Mouse (Mus musculus) hindbrain, embryonic 12.5 days (tissue): ENCODE data around the gene Tnn. TPM values are rescaled to one million over a fixed set of nuclear protein-coding genes. Genes with fewer than 3 reads are reported as not detected.

ENCODE experiments used
- ATAC-seq: fragments of 200-750 bp; cut with Nextera tagmentation; 2 replicates; pipeline ENCODE4 v1.8.0; 2017; ENCODE audit warnings: moderate TSS enrichment; ENCODE audit not compliant: low FRiP score
- H3K27ac ChIP-seq: fragments of 300-500 bp; sonication (generic); 2 replicates; pipeline ENCODE4 v1.5.1; 2016; ENCODE audit warnings: mild to moderate bottlenecking
- H3K27me3 ChIP-seq: fragments of 300-500 bp; sonication (generic); 2 replicates; pipeline ENCODE4 v1.6.1; 2016; ENCODE audit warnings: mild to moderate bottlenecking
- H3K36me3 ChIP-seq: fragments of 300-500 bp; sonication (generic); 2 replicates; pipeline ENCODE4 v1.6.1; 2016; ENCODE audit warnings: mild to moderate bottlenecking
- H3K4me1 ChIP-seq: fragments of 300-500 bp; sonication (generic); 2 replicates; pipeline ENCODE4 v1.6.1; 2016
- H3K4me2 ChIP-seq: fragments of 300-500 bp; sonication (generic); replicated peaks from 2 replicates; pipeline ENCODE4 v1.6.1; 2016; ENCODE audit warnings: mild to moderate bottlenecking
- H3K4me3 ChIP-seq: fragments of 300-500 bp; sonication (generic); 2 replicates; pipeline ENCODE4 v1.5.1; 2016; ENCODE audit warnings: mild to moderate bottlenecking
- H3K9ac ChIP-seq: fragments of 300-500 bp; sonication (generic); 2 replicates; pipeline ENCODE4 v1.6.1; 2016; ENCODE audit warnings: mild to moderate bottlenecking, moderate library complexity
- H3K9me3 ChIP-seq: fragments of 300-500 bp; sonication (generic); replicated peaks from 2 replicates; pipeline ENCODE4 v1.6.1; 2016; ENCODE audit warnings: mild to moderate bottlenecking
- WGBS: fragments of 180-500 bp; shearing (Covaris S2); methylation state at CpG from one replicate; pipeline ENCODE4 v1.1.7; 2016; 5-methylcytosine and 5-hydroxymethylcytosine counted together
- polyA plus RNA-seq: library from polyadenylated mRNA; unstranded; fragments of >200 nt; fragmentation: Nextera tagmentation; extraction: Ambion mirVana; gene quantifications from 2 replicates; pipeline ENCODE4 v1.2.1, GENCODE M21; 2016

The Tnn gene
- 0.22 and 0.23 TPM in 2 replicates for polyA plus RNA-seq

DNA sequence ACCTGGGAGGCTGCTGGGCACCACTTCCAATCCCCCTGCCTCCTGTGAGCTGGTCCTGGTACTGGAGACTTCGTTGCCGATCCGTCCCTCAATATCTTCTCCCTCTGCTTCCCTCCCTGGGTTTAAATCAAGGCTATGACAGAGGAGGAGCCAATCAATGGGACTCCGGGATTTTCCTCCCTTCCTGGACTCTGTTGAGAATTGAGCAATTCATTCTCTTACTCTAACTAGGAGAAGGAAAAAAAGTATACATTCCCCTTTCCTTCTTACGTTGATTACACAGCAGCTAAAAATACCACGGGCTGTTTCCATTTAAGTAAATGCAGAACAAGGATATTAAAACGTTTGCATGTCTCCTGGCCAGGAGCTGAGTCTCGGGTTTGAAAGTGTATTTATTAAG is at the start of gene Tnn:
Gene Tnn (minus strand): TSS at position 101 of the 400 bp plus-strand sequence.
- no peaks in the 10 kb centered on the region for H3K36me3 ChIP-seq
- no peaks in the 10 kb centered on the region for H3K27me3 ChIP-seq
- WGBS: 86% methylated on average over 8 of the region's 8 CpGs
- no peaks in the 10 kb centered on the region for H3K9me3 ChIP-seq
- no peak for ATAC-seq
- no peak within 1 kb of the TSS for H3K4me2 ChIP-seq
- H3K9ac ChIP-seq: no peak within 1 kb of the TSS
- no peak within 1 kb of the TSS for H3K4me3 ChIP-seq
- peaks cover 10% of the 10 kb centered on the region; the same call in 1 of the 2 replicates for H3K4me1 ChIP-seq
- H3K27ac ChIP-seq: no peak within 1 kb of the TSS

DNA sequence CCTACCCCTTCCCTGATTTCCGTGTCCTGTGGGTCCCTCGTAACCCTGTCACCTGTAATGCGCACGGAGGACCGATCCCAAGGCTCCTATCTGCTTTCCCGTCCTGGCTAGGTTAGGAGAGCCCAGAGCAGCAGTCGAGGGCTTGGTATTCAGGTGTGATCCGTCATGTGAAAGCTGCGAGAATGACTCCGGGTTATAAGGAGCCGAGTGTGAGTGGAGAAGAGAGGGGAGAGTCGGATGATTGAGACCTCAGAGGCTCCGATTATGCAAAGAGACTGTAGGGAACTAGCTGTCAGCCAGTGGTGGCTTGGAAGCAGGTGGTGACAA is 41.9 kb upstream of the Tnn start:
- peak overlapping the region; percentile 75 for H3K9ac ChIP-seq
- peak overlapping the region; percentile 64 for H3K4me3 ChIP-seq
- H3K4me1 ChIP-seq: peaks cover 10% of the 10 kb centered on the region; the same call in 1 of the 2 replicates
- H3K27me3 ChIP-seq: no peaks in the 10 kb centered on the region
- peaks cover 16% of the 10 kb centered on the region for H3K36me3 ChIP-seq
- peak overlapping the region; percentile 80 for H3K4me2 ChIP-seq
- peak overlapping the region; percentile 67 for H3K27ac ChIP-seq
- under 1% methylated on average over 13 of the region's 13 CpGs for WGBS
- no peaks in the 10 kb centered on the region for H3K9me3 ChIP-seq
- ATAC-seq: no peak; the same call in 1 of the 2 replicates

DNA sequence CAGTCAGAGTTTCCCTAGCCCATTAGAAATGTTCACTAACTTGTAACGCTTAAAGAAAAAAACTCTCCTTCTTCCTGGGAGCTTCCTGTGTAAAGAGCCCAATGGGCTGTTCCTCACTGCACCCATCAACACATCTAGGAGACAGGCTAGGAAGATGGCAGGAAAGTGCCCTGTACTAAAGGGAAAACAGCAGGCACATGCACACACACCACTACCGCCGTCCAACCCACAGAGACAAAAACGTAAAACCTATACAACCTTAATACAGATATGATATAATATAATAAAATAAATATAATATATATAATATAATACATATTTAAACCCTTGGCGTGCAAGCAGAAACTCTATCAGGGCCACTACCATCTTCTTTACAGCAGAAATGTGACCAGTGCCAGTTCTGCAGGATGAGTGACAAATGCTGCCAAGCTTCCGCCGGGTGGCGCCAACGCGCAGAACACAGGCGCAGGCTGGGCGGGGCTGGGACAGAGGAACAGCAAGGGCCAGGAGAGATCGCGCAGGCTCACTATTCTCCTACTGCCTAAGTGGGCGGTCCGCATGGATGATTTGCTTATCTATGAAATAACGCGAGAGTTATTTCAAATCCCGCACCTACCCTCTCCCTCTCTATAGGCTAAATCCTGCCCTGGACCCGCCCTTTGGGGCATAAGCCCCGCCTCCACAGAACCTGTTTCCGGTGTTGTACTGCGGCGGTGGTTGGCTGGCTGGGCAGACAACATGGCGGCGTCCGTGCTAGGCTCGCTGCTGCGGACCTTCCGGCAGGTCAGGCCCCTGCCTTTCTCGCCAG is 41.4 kb upstream of the Tnn start, which contains the start of gene Mrps14:
Gene Mrps14 (plus strand): TSS at position 687 of the 808 bp plus-strand sequence.
- Histone ChIP-seq H3K9me3 (no peaks in the 10 kb centered on the region), H3K4me2 (peak within 1 kb of the TSS; percentile 80), H3K36me3 (peaks cover 12% of the 10 kb centered on the region), H3K27ac (peak within 1 kb of the TSS; percentile 67), H3K4me3 (peak within 1 kb of the TSS; percentile 64), H3K4me1 (peaks cover 10% of the 10 kb centered on the region; the same call in 1 of the 2 replicates), H3K27me3 (no peaks in the 10 kb centered on the region), H3K9ac (peak within 1 kb of the TSS; percentile 75)
- ATAC-seq: peak; percentile 100
- 8% methylated on average over 31 of the region's 31 CpGs for WGBS

GRCm38 (mm10) chr1:160184506-160184905 is 31.1 kb upstream of the Tnn start:
- 22% methylated on average over 5 of the region's 5 CpGs for WGBS
- Histone ChIP-seq H3K4me1 (0 out of 2 replicates have a peak, but pooled peaks cover 3% of the 10 kb centered on the region), H3K27ac (no peak overlapping the region), H3K9ac (no peak overlapping the region), H3K4me2 (peak overlapping the region; percentile 13; the same call in 1 of the 2 replicates), H3K9me3 (no peaks in the 10 kb centered on the region), H3K36me3 (no peaks in the 10 kb centered on the region), H3K27me3 (no peaks in the 10 kb centered on the region), H3K4me3 (no peak overlapping the region)
- ATAC-seq: peak; percentile 64

DNA sequence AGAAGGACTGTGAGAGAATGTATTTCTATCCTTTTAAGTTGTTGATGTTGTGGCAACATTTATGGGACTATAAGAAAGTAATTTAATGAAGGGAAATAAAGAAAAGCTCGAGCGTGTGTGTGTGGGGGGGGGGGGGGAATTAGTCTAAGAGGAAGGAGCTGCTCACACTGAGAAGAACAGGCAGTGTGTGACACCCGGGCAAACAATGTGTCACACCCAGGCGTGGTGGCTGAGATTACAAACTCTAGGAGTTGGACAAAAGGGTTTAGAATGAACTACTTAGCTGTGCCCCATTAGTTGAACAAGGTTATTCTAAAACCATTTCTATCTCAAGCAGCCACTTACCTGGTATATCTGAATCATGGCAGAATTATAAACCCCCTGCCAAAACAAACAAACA is 27.8 kb upstream of the Tnn start:
- H3K9me3 ChIP-seq: no peaks in the 10 kb centered on the region
- ATAC-seq: no peak
- no peaks in the 10 kb centered on the region for H3K36me3 ChIP-seq
- H3K4me3 ChIP-seq: no peak overlapping the region
- H3K4me1 ChIP-seq: 0 out of 2 replicates have a peak, but pooled peaks cover 3% of the 10 kb centered on the region
- no peak overlapping the region for H3K27ac ChIP-seq
- no peak overlapping the region for H3K9ac ChIP-seq
- H3K4me2 ChIP-seq: no peak overlapping the region
- 85% methylated on average over 4 of the region's 4 CpGs for WGBS
- no peaks in the 10 kb centered on the region for H3K27me3 ChIP-seq

DNA sequence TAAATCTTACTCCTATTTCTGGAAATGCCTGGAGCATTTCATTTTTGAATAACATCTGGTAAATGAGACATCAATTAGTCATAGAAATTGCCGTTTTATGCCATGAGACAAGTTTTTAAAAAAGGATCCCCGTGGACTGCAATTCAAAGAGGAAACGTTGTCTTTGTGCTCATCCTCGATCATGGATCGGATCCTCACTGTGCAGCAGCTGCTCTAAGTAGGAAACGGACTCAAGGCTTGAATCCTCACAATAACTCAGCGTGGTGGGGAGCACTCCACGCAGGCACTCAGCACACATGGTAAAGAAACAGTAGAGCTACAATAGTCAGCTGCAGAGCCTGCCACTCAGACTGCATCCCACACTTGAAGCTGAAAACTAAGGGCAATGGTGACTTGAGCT is 23.5 kb upstream of the Tnn start:
- no peaks in the 10 kb centered on the region for H3K36me3 ChIP-seq
- H3K4me2 ChIP-seq: no peak overlapping the region
- no peaks in the 10 kb centered on the region for H3K27me3 ChIP-seq
- WGBS: 69% methylated on average over 8 of the region's 8 CpGs
- no peak overlapping the region for H3K4me3 ChIP-seq
- ATAC-seq: no peak
- no peaks in the 10 kb centered on the region for H3K4me1 ChIP-seq
- H3K9ac ChIP-seq: no peak overlapping the region
- no peaks in the 10 kb centered on the region for H3K9me3 ChIP-seq
- no peak overlapping the region for H3K27ac ChIP-seq

DNA sequence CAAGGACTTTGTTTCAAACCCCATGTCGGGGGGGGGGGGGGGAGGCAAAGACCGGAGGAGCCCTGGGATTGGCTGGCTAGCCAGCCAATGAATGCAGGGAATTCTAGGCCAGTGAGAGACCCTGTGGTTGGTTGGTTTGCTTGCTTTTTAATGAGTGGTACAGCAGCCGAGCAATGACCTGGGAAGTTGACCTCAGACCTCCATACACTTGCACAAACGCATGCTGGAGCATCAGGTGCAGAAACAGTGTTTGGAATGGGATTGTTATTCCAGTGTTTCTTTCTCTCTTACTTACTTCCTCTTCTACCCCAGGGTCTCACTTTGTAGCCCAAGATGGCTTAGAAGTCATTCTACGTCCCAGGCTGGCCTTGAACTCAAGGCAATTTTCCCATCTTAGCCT is 13.2 kb upstream of the Tnn start:
- Histone ChIP-seq H3K9ac (no peak overlapping the region), H3K4me2 (no peak overlapping the region), H3K4me1 (no peaks in the 10 kb centered on the region), H3K9me3 (no peaks in the 10 kb centered on the region), H3K27ac (no peak overlapping the region), H3K36me3 (no peaks in the 10 kb centered on the region), H3K27me3 (no peaks in the 10 kb centered on the region), H3K4me3 (no peak overlapping the region)
- ATAC-seq: no peak
- WGBS: 64% methylated on average over 3 of the region's 5 CpGs

GRCm38 (mm10) chr1:160158190-160158589 is 4.8 kb upstream of the Tnn start:
- H3K9me3 ChIP-seq: no peaks in the 10 kb centered on the region
- no peak overlapping the region for H3K4me3 ChIP-seq
- H3K27me3 ChIP-seq: no peaks in the 10 kb centered on the region
- H3K9ac ChIP-seq: no peak overlapping the region
- H3K4me2 ChIP-seq: no peak overlapping the region
- no peak for ATAC-seq
- H3K36me3 ChIP-seq: no peaks in the 10 kb centered on the region
- WGBS: 91% methylated on average over 2 of the region's 2 CpGs
- H3K4me1 ChIP-seq: no peaks in the 10 kb centered on the region
- no peak overlapping the region for H3K27ac ChIP-seq

DNA sequence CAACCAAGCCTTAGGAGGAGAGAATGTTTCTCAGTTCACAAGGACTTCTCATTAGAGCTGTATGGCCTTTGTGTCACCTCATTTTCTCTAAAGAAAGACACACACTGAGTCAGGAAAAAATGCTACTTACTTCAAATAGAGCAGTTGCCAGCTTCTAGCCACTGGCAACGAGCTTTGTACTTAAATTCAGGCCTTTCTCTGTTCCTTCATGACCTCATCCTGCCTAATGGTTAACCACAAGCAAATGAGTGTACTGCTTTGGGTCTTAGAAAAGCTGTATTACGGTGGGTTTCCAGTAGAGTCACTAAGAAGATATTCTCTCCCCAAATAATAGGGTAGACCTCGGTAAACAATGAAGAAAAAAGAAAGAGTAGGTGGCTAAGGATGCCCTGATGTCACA is 2.7 kb downstream of the Tnn start:
- H3K4me2 ChIP-seq: no peak overlapping the region
- H3K9me3 ChIP-seq: no peaks in the 10 kb centered on the region
- no peaks in the 10 kb centered on the region for H3K27me3 ChIP-seq
- H3K4me3 ChIP-seq: no peak overlapping the region
- no peaks in the 10 kb centered on the region for H3K36me3 ChIP-seq
- peaks cover 10% of the 10 kb centered on the region; the same call in 1 of the 2 replicates for H3K4me1 ChIP-seq
- H3K27ac ChIP-seq: no peak overlapping the region
- 67% methylated on average over 3 of the region's 3 CpGs for WGBS
- H3K9ac ChIP-seq: no peak overlapping the region
- ATAC-seq: no peak

GRCm38 (mm10) chr1:160149291-160149906 is 4.0 kb downstream of the Tnn start:
- Histone ChIP-seq H3K9me3 (no peaks in the 10 kb centered on the region), H3K9ac (no peak overlapping the region), H3K4me2 (no peak overlapping the region), H3K27me3 (no peaks in the 10 kb centered on the region), H3K36me3 (no peaks in the 10 kb centered on the region), H3K27ac (peak overlapping the region; percentile 58; the same call in 1 of the 2 replicates), H3K4me1 (peaks cover 10% of the 10 kb centered on the region; the same call in 1 of the 2 replicates), H3K4me3 (no peak overlapping the region)
- 56% methylated on average over 11 of the region's 11 CpGs for WGBS
- ATAC-seq: peak; percentile 65; the same call in 1 of the 2 replicates

- Histone ChIP-seq H3K4me3 (no peak overlapping the region), H3K9ac (no peak overlapping the region), H3K36me3 (no peaks in the 10 kb centered on the region), H3K4me1 (peaks cover 13% of the 10 kb centered on the region; the same call in 1 of the 2 replicates), H3K9me3 (no peaks in the 10 kb centered on the region), H3K27me3 (no peaks in the 10 kb centered on the region), H3K4me2 (no peak overlapping the region), H3K27ac (no peak overlapping the region)
- WGBS: 92% methylated on average over 7 of the region's 7 CpGs
- ATAC-seq: no peak
These were observed 6.1 kb downstream of the Tnn start for GRCm38 (mm10) chr1:160147274-160147673.

DNA sequence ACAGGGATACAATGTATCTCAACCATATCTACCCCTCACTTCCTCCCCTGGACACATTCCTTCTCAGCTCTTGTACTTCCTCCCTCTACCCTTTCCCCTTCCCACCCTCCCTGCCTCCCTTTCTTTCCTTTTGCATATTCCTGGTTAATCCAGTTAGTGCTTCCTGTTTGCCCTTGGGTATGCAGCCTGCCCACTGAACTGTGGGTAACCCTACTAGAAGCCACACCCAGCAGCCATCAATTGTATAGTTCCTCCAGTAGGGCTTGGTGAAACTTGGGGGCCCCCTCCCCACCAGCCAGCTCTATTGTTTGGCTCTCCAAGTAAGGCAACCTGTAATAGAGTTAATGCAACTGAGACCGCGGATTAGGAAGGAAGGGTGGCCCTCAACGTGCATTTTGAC is 7.8 kb downstream of the Tnn start:
- Histone ChIP-seq H3K27me3 (no peaks in the 10 kb centered on the region), H3K27ac (no peak overlapping the region), H3K4me3 (no peak overlapping the region), H3K9ac (no peak overlapping the region), H3K36me3 (no peaks in the 10 kb centered on the region), H3K9me3 (no peaks in the 10 kb centered on the region), H3K4me1 (peaks cover 15% of the 10 kb centered on the region; the same call in 1 of the 2 replicates), H3K4me2 (no peak overlapping the region)
- no peak for ATAC-seq
- WGBS: 85% methylated on average over 3 of the region's 3 CpGs
